In genomic region chr7:136283770-136284169, GRCm38 (mm10) we compare ENCODE assay signal across 15 mouse cellular contexts.
"Had no signal": no experiment of that assay in that cellular context is flagged by ENCODE, and none has a peak within 500 bp of the region (broad histone marks: within the 10 kb centered on the region; RNA-seq: fewer than 3 reads in every experiment).

No protein-coding gene starts in this region.

- H3K4me3 ChIP-seq: left cerebral cortex, adult 2 months; liver, embryonic 13.5 days had no signal

- H3K27ac ChIP-seq: left cerebral cortex, adult 2 months; liver, embryonic 13.5 days had no signal

- H3K9ac ChIP-seq: liver, embryonic 13.5 days had no signal

- H3K4me2 ChIP-seq: liver, embryonic 13.5 days; midbrain, embryonic 11.5 days had no signal

- H3K36me3 ChIP-seq: liver, embryonic 13.5 days had no signal

- DNase-seq: kidney, adult 8-10 months; kidney, postnatal 14 days; kidney, postnatal 4 days; layer of hippocampus, postnatal 36 days; liver, embryonic 13.5 days; lung, adult 2 months; lung, postnatal 14 days; lung, postnatal 4 days; midbrain, embryonic 14.5 days; right cerebral cortex, postnatal 14 days; spleen, adult 18-20 months; thymus, adult 18-20 months; thymus, postnatal 36 days had no signal

- H3K9me3 ChIP-seq: liver, embryonic 13.5 days had no signal

- H3K4me1 ChIP-seq: liver, embryonic 13.5 days had no signal

- H3K27me3 ChIP-seq: liver, embryonic 13.5 days had no signal
